Mouse (Mus musculus) heart, postnatal 25 days (tissue): ENCODE data around the gene Pacs1. TPM values are rescaled to one million over a fixed set of nuclear protein-coding genes. Genes with fewer than 3 reads are reported as not detected.

Experiments
- DNase-seq: peaks from one replicate; pipeline ENCODE4 v3.0.0; 2022; ENCODE audit warnings: low spot score
- intact Hi-C: fragments of 180-260 bp; cut with DNase I; formaldehyde crosslinking; loops from one replicate; pipeline ENCODE4 v1.15.1; 2025
- microRNA-seq: library from miRNA; unstranded; fragments of <30 nt; microRNA quantifications from one replicate; pipeline ENCODE4 v1.2.0, GENCODE M21; 2022
- total RNA-seq, 2 experiments: library from RNA; stranded (reverse); gene quantifications; 2 replicates each; pipeline ENCODE4 v1.2.3; 2021

Gene Pacs1
- total RNA-seq, 2 experiments from 2014 or later, result 21.1 TPM

GRCm38 (mm10) chr19:5083961-5084833 is 188.7 kb downstream of the Pacs1 start:
- intact Hi-C loops, result loop anchor here (5.0 kb wide), 1 partner anchor 37 kb away; no protein-coding TSS in a partner anchor
- DNase-seq, result no peak

Small RNA genes lying within 50 kb of the gene (microRNA-seq; reads per million reads assigned to microRNA genes)
- gene Gm27468, result not detected

Other genes with a start within 250 kb of the Pacs1 start
- gene Slc29a2, start 249.3 kb downstream of the Pacs1 start, total RNA-seq, result 10 to 100 TPM; 12.2 to 13.3 TPM
- 10 to 100 TPM; 47.0 to 47.3 TPM for gene B4gat1, start 234.3 kb downstream of the Pacs1 start, total RNA-seq
- 1 to 10 TPM; 2.2 TPM for gene AC124502.3, start 234.2 kb downstream of the Pacs1 start, total RNA-seq
- gene Brms1, start 231.8 kb downstream of the Pacs1 start, total RNA-seq, result 10 to 100 TPM; 11.4 to 12.3 TPM
- gene Rin1, start 222.6 kb downstream of the Pacs1 start, total RNA-seq, result 1 to 10 TPM; 1.6 to 3.4 TPM
- 10 to 100 TPM; 15.3 to 16.1 TPM for gene Cd248, start 205.0 kb downstream of the Pacs1 start, total RNA-seq
- 1 to 10 TPM; 4.0 to 4.8 TPM for gene Tmem151a, start 187.6 kb downstream of the Pacs1 start, total RNA-seq
- 10 to 100 TPM; 91.5 to 92.6 TPM for gene Yif1a, start 184.6 kb downstream of the Pacs1 start, total RNA-seq
- gene Cnih2, start 174.6 kb downstream of the Pacs1 start, total RNA-seq, result under 1 TPM in 1 of 2 experiments, not detected in 1; 0.18 TPM
- gene Rab1b, start 166.0 kb downstream of the Pacs1 start, total RNA-seq, result 100 to 1,000 TPM; 178 to 189 TPM
- gene Klc2, start 154.6 kb downstream of the Pacs1 start, total RNA-seq, result 10 to 100 TPM; 47.1 to 53.0 TPM
- gene Sf3b2, start 22.3 kb upstream of the Pacs1 start, total RNA-seq, result 100 to 1,000 TPM; 110 to 115 TPM
- gene Gal3st3, start 25.2 kb upstream of the Pacs1 start, total RNA-seq, result 10 to 100 TPM; 24.5 to 25.7 TPM
- not detected for gene Catsper1, start 62.6 kb upstream of the Pacs1 start, total RNA-seq
- 1 to 10 TPM; 7.4 to 9.6 TPM for gene Cst6, start 76.5 kb upstream of the Pacs1 start, total RNA-seq
- 10 to 100 TPM; 17.6 to 19.4 TPM for gene Eif1ad, start 93.6 kb upstream of the Pacs1 start, total RNA-seq
- 100 to 1,000 TPM; 122 to 132 TPM for gene Banf1, start 94.0 kb upstream of the Pacs1 start, total RNA-seq
- gene Sart1, start 115.6 kb upstream of the Pacs1 start, total RNA-seq, result 10 to 100 TPM; 45.3 to 58.7 TPM
- under 1 TPM; 0.28 to 0.88 TPM for gene Tsga10ip, start 129.4 kb upstream of the Pacs1 start, total RNA-seq
- 100 to 1,000 TPM; 289 to 292 TPM for gene Drap1, start 151.9 kb upstream of the Pacs1 start, total RNA-seq
- 10 to 100 TPM; 34.9 to 36.2 TPM for gene AI837181, start 152.0 kb upstream of the Pacs1 start, total RNA-seq
- not detected for gene Fosl1, start 174.4 kb upstream of the Pacs1 start, total RNA-seq
- gene Ccdc85b, start 184.8 kb upstream of the Pacs1 start, total RNA-seq, result 10 to 100 TPM in 1 of 2 experiments, 1 to 10 TPM in 1; 7.8 to 11.9 TPM
- gene Fibp, start 187.5 kb upstream of the Pacs1 start, total RNA-seq, result 10 to 100 TPM; 45.5 to 51.0 TPM
- under 1 TPM in 1 of 2 experiments, not detected in 1; 0.45 TPM for gene Ctsw, start 195.4 kb upstream of the Pacs1 start, total RNA-seq
- 10 to 100 TPM in 1 of 2 experiments, 1 to 10 TPM in 1; 9.9 to 10.3 TPM for gene Efemp2, start 200.8 kb upstream of the Pacs1 start, total RNA-seq
- 10 to 100 TPM; 21.0 to 21.5 TPM for gene Mus81, start 215.3 kb upstream of the Pacs1 start, total RNA-seq
- gene Cfl1, start 217.3 kb upstream of the Pacs1 start, total RNA-seq, result 100 to 1,000 TPM; 209 to 212 TPM
- gene 1700020D05Rik, start 230.7 kb upstream of the Pacs1 start, total RNA-seq, result 1 to 10 TPM in 1 of 2 experiments, under 1 TPM in 1; 0.78 to 1.0 TPM
- gene Snx32, start 237.4 kb upstream of the Pacs1 start, total RNA-seq, result 1 to 10 TPM; 6.2 to 8.1 TPM